Mouse (Mus musculus) CH12.LX (cell line): ENCODE data around the gene Gpx5. TPM values are rescaled to one million over a fixed set of nuclear protein-coding genes. Genes with fewer than 3 reads are reported as not detected.
"Not testable (repeated sequence)": the region's sequence is repeated elsewhere in the genome, so short reads cannot be mapped to it uniquely, and the experiment has no call there.

Source experiments
- DNase-seq: peaks from one replicate; pipeline ENCODE4 v3.0.0-alpha.2; 2013; ENCODE audit errors: extremely low read depth
- H3K27ac ChIP-seq: 2 replicates; pipeline ENCODE4 v1.5.1; 2012; ENCODE audit warnings: low read depth, mild to moderate bottlenecking, control low read depth, moderate library complexity; ENCODE audit not compliant: insufficient read depth
- H3K27me3 ChIP-seq: replicated peaks from 2 replicates; pipeline ENCODE3; 2012; ENCODE audit warnings: inconsistent platforms
- H3K36me3 ChIP-seq, 2 experiments: replicated peaks in 1 of 2; 2 replicates each; pipeline versions ENCODE3 to v1.6.1; 2012; ENCODE audit warnings: inconsistent platforms in 1 of 2, low read length in 1 of 2, mild to moderate bottlenecking in 1 of 2, mixed read lengths in 1 of 2, moderate library complexity in 1 of 2; ENCODE audit not compliant: control insufficient read depth in 1 of 2, insufficient read depth in 1 of 2
- H3K4me1 ChIP-seq, 2 experiments: 2 replicates each; pipeline ENCODE4 v1.6.1; 2012; ENCODE audit warnings: inconsistent platforms in 1 of 2, moderate library complexity in 1 of 2; ENCODE audit not compliant: insufficient read depth in 2 of 2, control insufficient read depth in 1 of 2
- H3K4me2 ChIP-seq: 2 replicates; pipeline ENCODE4 v1.6.1; 2012; ENCODE audit warnings: low read depth, mild to moderate bottlenecking, control low read depth; ENCODE audit not compliant: poor library complexity, insufficient read depth, severe bottlenecking
- H3K4me3 ChIP-seq, 3 experiments: fragments of 150-350 bp in 1 of 3; sonication (generic) in 1 of 3; replicated peaks in 1 of 3; 2 replicates each; pipeline versions ENCODE3 to v1.5.1; 2011 to 2012; ENCODE audit warnings: low read depth in 2 of 3, low read length in 2 of 3, mild to moderate bottlenecking in 2 of 3, moderate library complexity in 2 of 3, control low read depth in 1 of 3, improper control_type of control experiment in 1 of 3, inconsistent platforms in 1 of 3, mixed read lengths in 1 of 3; ENCODE audit not compliant: poor library complexity in 1 of 3
- H3K79me2 ChIP-seq: replicated peaks from 2 replicates; pipeline ENCODE4 v1.6.1; 2012; ENCODE audit warnings: mild to moderate bottlenecking, moderate library complexity; ENCODE audit not compliant: control insufficient read depth, poor library complexity, insufficient read depth, severe bottlenecking; ENCODE audit errors: extremely low read depth
- H3K9ac ChIP-seq: 2 replicates; pipeline ENCODE4 v1.6.1; 2012; ENCODE audit warnings: low read depth, mild to moderate bottlenecking, control low read depth, moderate library complexity; ENCODE audit not compliant: insufficient read depth
- H3K9me3 ChIP-seq: replicated peaks from 2 replicates; pipeline ENCODE3; 2012; ENCODE audit warnings: low read length, inconsistent platforms, mixed read lengths
- BHLHE40 ChIP-seq: IDR thresholded peaks from 2 replicates; pipeline ENCODE4 v1.6.1; 2011; ENCODE audit warnings: mild to moderate bottlenecking, low read depth, low read length, improper control_type of control experiment
- CHD1 ChIP-seq: IDR thresholded peaks from 2 replicates; pipeline ENCODE4 v1.6.1; 2012; ENCODE audit warnings: low read depth, low read length, improper control_type of control experiment, inconsistent platforms
- CTCF ChIP-seq, 2 experiments: IDR thresholded peaks in 1 of 2; conservative IDR thresholded peaks in 1 of 2; 2 replicates each; pipeline ENCODE4 v1.5.1; 2011 to 2012; ENCODE audit warnings: low read depth in 2 of 2, low read length in 2 of 2, improper control_type of control experiment in 1 of 2, inconsistent platforms in 1 of 2, mild to moderate bottlenecking in 1 of 2, moderate library complexity in 1 of 2
- E2F4 ChIP-seq: IDR thresholded peaks from 2 replicates; pipeline ENCODE4 v1.6.1; 2011; ENCODE audit warnings: low read depth, low read length, improper control_type of control experiment; ENCODE audit not compliant: insufficient replicate concordance
- ELF1 ChIP-seq: IDR thresholded peaks from 2 replicates; pipeline ENCODE4 v1.6.1; 2014; ENCODE audit warnings: low read depth, mild to moderate bottlenecking, inconsistent platforms, low read length, improper control_type of control experiment
- EP300 ChIP-seq: IDR thresholded peaks from 2 replicates; pipeline ENCODE4 v1.6.1; 2011; ENCODE audit warnings: low read length, improper control_type of control experiment
- ETS1 ChIP-seq: conservative IDR thresholded peaks from 2 replicates; pipeline ENCODE4 v1.6.1; 2012; ENCODE audit warnings: low read depth, mild to moderate bottlenecking, inconsistent platforms, low read length, improper control_type of control experiment, moderate library complexity
- HCFC1 ChIP-seq: IDR thresholded peaks from 2 replicates; pipeline ENCODE4 v1.6.1; 2012; ENCODE audit warnings: low read depth, mild to moderate bottlenecking, inconsistent platforms, low read length, improper control_type of control experiment
- IRF4 ChIP-seq: IDR thresholded peaks from 2 replicates; pipeline ENCODE4 v1.6.1; 2014; ENCODE audit warnings: low read depth, mild to moderate bottlenecking, inconsistent platforms, low read length, improper control_type of control experiment
- MAFK ChIP-seq: IDR thresholded peaks from 2 replicates; pipeline ENCODE4 v1.6.1; 2011; ENCODE audit warnings: low read length, improper control_type of control experiment; ENCODE audit not compliant: insufficient replicate concordance
- MAX ChIP-seq: IDR thresholded peaks from 2 replicates; pipeline ENCODE4 v1.6.1; 2011; ENCODE audit warnings: low read length, improper control_type of control experiment
- NRF1 ChIP-seq: IDR thresholded peaks from 2 replicates; pipeline ENCODE4 v1.6.1; 2014; ENCODE audit warnings: low read depth, mild to moderate bottlenecking, inconsistent platforms, low read length, improper control_type of control experiment, moderate library complexity
- RCOR1 ChIP-seq: conservative IDR thresholded peaks from 2 replicates; pipeline ENCODE4 v1.6.1; 2012; ENCODE audit warnings: low read depth, mild to moderate bottlenecking, inconsistent platforms, low read length, improper control_type of control experiment
- TBP ChIP-seq: conservative IDR thresholded peaks from 2 replicates; pipeline ENCODE4 v1.6.1; 2011; ENCODE audit warnings: low read depth, low read length, improper control_type of control experiment
- UBTF ChIP-seq: IDR thresholded peaks from 2 replicates; pipeline ENCODE4 v1.6.1; 2012; ENCODE audit warnings: low read depth, mild to moderate bottlenecking, inconsistent platforms, low read length, improper control_type of control experiment, moderate library complexity
- USF2 ChIP-seq: conservative IDR thresholded peaks from 2 replicates; pipeline ENCODE4 v1.6.1; 2011; ENCODE audit warnings: low read depth, low read length, improper control_type of control experiment
- ZC3H11A ChIP-seq: IDR thresholded peaks from 2 replicates; pipeline ENCODE4 v1.6.1; 2012; ENCODE audit warnings: low read depth, mild to moderate bottlenecking, inconsistent platforms, low read length, improper control_type of control experiment
- ZMIZ1 ChIP-seq: IDR thresholded peaks from 2 replicates; pipeline ENCODE4 v1.6.1; 2012; ENCODE audit warnings: low read depth, mild to moderate bottlenecking, inconsistent platforms, low read length, improper control_type of control experiment
- ZNF384 ChIP-seq: IDR thresholded peaks from 2 replicates; pipeline ENCODE4 v1.6.1; 2012; ENCODE audit warnings: low read depth, low read length, improper control_type of control experiment, inconsistent platforms
- dilution Hi-C: fragments of 300-500 bp; cut with MboI; formaldehyde crosslinking; loops from 2 replicates; pipeline ENCODE4 v1.14.3; 2020; ENCODE audit warnings: low sequenced_read_pairs; ENCODE audit not compliant: extremely low pct_unique_long_range_greater_than_20kb, extremely low pct_ligation_motif_present
- in situ Hi-C: fragments of 300-500 bp; cut with MboI; formaldehyde crosslinking; loops from 3 replicates; pipeline ENCODE4 v1.14.3; 2019; ENCODE audit warnings: low sequenced_read_pairs, low pct_ligation_motif_present, low pct_unique_long_range_greater_than_20kb, mixed read lengths
- polyA plus RNA-seq: library from polyadenylated mRNA; unstranded; fragments of >175 nt; gene quantifications from 2 replicates; pipeline ENCODE4 v1.2.1, GENCODE M21; 2012; ENCODE audit warnings: low read depth; ENCODE audit not compliant: insufficient read length
- total RNA-seq, 2 experiments: library from RNA; depleted of rRNA; stranded (reverse); fragments of 300-350 nt in 1 of 2; fragments of >200 nt in 1 of 2; gene quantifications; 2 replicates each; pipeline ENCODE4 v1.2.3; 2012 to 2014

The Gpx5 gene
- total and polyA plus RNA-seq, 3 experiments, result not detected

DNA sequence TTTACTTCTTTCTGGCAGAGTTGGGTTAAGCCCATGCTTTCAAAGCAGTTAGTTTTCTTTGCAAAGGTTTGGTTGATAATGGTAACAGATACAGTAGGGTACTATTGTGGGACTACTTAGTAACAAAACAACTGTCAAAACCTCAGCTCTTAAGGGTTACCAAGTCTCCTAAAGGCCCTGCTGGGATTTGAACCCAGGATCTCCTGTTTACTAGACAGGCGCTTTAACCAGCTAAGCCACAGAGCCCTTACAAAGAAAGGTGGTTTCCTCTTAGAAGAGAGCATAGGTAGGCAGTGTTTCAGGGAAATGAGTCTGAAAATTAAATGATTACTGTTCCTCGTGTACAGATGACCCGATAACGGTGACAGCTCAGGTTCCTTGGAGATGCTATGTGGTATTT is 43.5 kb downstream of the Gpx5 start:
- dilution Hi-C loops, result no loop called here
- H3K4me2 ChIP-seq, result peak overlapping the region; percentile 82

DNA sequence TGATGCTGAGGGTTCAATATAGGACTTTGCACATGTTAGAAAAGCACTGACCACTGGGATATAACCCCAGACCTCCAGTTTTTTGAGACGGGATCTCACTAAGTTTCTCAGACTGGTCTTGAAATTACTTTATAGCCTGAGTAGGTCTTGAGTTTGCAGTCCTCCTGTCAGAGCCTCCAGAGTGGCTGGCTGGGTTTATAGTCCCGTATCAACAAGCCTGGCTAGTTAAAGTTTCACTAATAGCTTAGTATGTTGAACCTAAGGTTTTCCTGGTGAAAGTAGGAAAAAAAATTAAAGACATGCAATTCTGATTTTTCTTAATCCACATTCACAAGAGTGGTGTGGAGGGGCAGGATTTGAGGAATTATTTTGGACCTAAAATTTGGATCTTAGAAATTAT is 46.3 kb downstream of the Gpx5 start:
- no peak for TF ChIP-seq CHD1
- TF ChIP-seq ZC3H11A, result no peak
- TF ChIP-seq UBTF, result no peak
- no peak for TF ChIP-seq TBP
- TF ChIP-seq ZNF384, result no peak
- no peak for TF ChIP-seq HCFC1
- TF ChIP-seq IRF4, result no peak
- no peak for TF ChIP-seq USF2
- no peak for TF ChIP-seq ETS1
- TF ChIP-seq CTCF (conservative IDR thresholded peaks at IDR 0.05 in 1 of 2, IDR thresholded peaks at IDR 0.05 in 1 of 2; ENCODE audit: low read depth in 2 of 2, low read length in 2 of 2), result no peak
- no peak for TF ChIP-seq BHLHE40
- no peak for TF ChIP-seq ZMIZ1
- TF ChIP-seq EP300, result no peak
- H3K4me1 ChIP-seq, result peaks cover 7 to 20% of the 10 kb centered on the region in 2 experiments; a peak in 3 of 4 replicates
- H3K36me3 ChIP-seq, result no peaks in the 10 kb centered on the region
- no peak overlapping the region for H3K27ac ChIP-seq
- no peak overlapping the region for H3K4me2 ChIP-seq
- H3K79me2 ChIP-seq, result no peaks in the 10 kb centered on the region
- H3K27me3 ChIP-seq, result peaks cover 35% of the 10 kb centered on the region
- H3K9me3 ChIP-seq, result no peaks in the 10 kb centered on the region
- no peak overlapping the region for H3K4me3 ChIP-seq
- dilution Hi-C loops, result no loop called here
- no peak overlapping the region for H3K9ac ChIP-seq
- in situ Hi-C loops, result loop anchor here (25.0 kb wide), 1 partner anchor 309 kb away; no protein-coding TSS in a partner anchor
- no peak for DNase-seq

More for the DNA sequence above, 43.5 kb downstream of the Gpx5 start:
- no peaks in the 10 kb centered on the region for H3K9me3 ChIP-seq
- peak overlapping the region; percentile 53; the same call in 1 of the 2 replicates for H3K9ac ChIP-seq
- H3K27ac ChIP-seq, result no peak overlapping the region
- peaks cover 2 to 13% of the 10 kb centered on the region in 2 experiments; a peak in 3 of 4 replicates for H3K4me1 ChIP-seq
- in situ Hi-C loops, result loop anchor here (25.0 kb wide), 1 partner anchor 312 kb away; no protein-coding TSS in a partner anchor
- TF ChIP-seq MAX, result no peak
- TF ChIP-seq RCOR1, result no peak
- TF ChIP-seq NRF1, result 0 out of 2 replicates have a peak, but pooled peaks have one; percentile 59
- peak; percentile 100 for TF ChIP-seq TBP
- peak; percentile 83; the same call in 1 of the 2 replicates for TF ChIP-seq E2F4
- TF ChIP-seq MAFK, result peak; percentile 98
- peak; percentile 98 for TF ChIP-seq ELF1
- H3K27me3 ChIP-seq, result peaks cover 38% of the 10 kb centered on the region
- H3K36me3 ChIP-seq, result no peaks in the 10 kb centered on the region
- H3K4me3 ChIP-seq, result peak overlapping the region; percentile 43 to 64 (median 57)
- no peaks in the 10 kb centered on the region for H3K79me2 ChIP-seq
- peak; percentile 92 for DNase-seq

DNA sequence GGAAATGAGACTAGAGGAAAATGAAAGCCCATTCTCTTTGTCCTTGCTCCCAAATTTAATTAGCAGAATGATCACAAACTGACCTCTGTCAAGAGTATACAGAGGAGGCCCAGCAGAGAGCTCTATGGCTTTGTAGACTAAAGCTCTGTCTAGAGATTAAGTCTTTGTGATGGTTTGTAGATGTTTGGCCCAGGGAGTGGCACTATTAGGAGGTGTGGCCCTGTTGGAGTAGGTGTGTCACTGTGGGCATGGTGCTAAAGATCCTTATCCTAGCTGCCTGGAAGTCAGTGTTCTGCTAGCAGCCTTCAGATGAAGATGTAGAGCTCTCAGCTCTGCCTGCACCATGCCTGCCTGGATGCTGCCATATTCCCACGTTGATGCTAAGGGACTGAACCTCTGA is 47.6 kb downstream of the Gpx5 start:
- Histone ChIP-seq H3K27me3 (peaks cover 33% of the 10 kb centered on the region), H3K4me1 (peaks cover 7 to 28% of the 10 kb centered on the region in 2 experiments; a peak in 3 of 4 replicates)
- dilution Hi-C loops, H3K9ac ChIP-seq, DNase-seq, H3K79me2 ChIP-seq, H3K4me3 ChIP-seq, H3K4me2 ChIP-seq, H3K36me3 ChIP-seq, H3K27ac ChIP-seq, H3K9me3 ChIP-seq: not testable (repeated sequence)
- in situ Hi-C loops, result loop anchor here (25.0 kb wide), 1 partner anchor 308 kb away; no protein-coding TSS in a partner anchor
